Mouse (Mus musculus): ENCODE results near the gene Nup85. TPM values are rescaled to one million over a fixed set of nuclear protein-coding genes. Genes with fewer than 3 reads are reported as not detected.
A peak's percentile ranks its signal among the peaks of the same experiment; 100 is the strongest.

Gene Nup85
- total RNA-seq, 2 experiments from 2014 or later, result 48.9 to 56.3 TPM

- DNase-seq (ENCODE audit: low spot score in 2 of 2), result peak; percentile 85 to 86
These were observed 48.3 kb downstream of the Nup85 start, which contains the start of gene Mif4gd for GRCm38 (mm10) chr11:115612410-115613137. Mif4gd (minus strand) TSS chr11:115612969.

- no peak for DNase-seq (ENCODE audit: low spot score in 2 of 2)
These were observed 49.1 kb downstream of the Nup85 start for GRCm38 (mm10) chr11:115613138-115613945.

- no peak for DNase-seq (ENCODE audit: low spot score in 2 of 2)
These were observed 50.3 kb downstream of the Nup85 start for GRCm38 (mm10) chr11:115614346-115615107.

GRCm38 (mm10) chr11:115615108-115615825, 51.0 kb downstream of the Nup85 start:
- no peak for DNase-seq (ENCODE audit: low spot score in 2 of 2)

- DNase-seq (ENCODE audit: low spot score in 2 of 2), result no peak
These were observed 51.6 kb downstream of the Nup85 start for GRCm38 (mm10) chr11:115615875-115616274.

- DNase-seq (ENCODE audit: low spot score in 2 of 2), result no peak
These were observed 52.1 kb downstream of the Nup85 start for GRCm38 (mm10) chr11:115616371-115616770.

GRCm38 (mm10) chr11:115616893-115617292, 52.7 kb downstream of the Nup85 start:
- DNase-seq (ENCODE audit: low spot score in 2 of 2), result no peak

GRCm38 (mm10) chr11:115618001-115618400, 53.8 kb downstream of the Nup85 start:
- no peak for DNase-seq (ENCODE audit: low spot score in 2 of 2)

- no peak for DNase-seq (ENCODE audit: low spot score in 2 of 2)
These were observed 54.7 kb downstream of the Nup85 start for GRCm38 (mm10) chr11:115618732-115619516.

- no peak for DNase-seq (ENCODE audit: low spot score in 2 of 2)
These were observed 55.7 kb downstream of the Nup85 start for GRCm38 (mm10) chr11:115619949-115620348.

- DNase-seq (ENCODE audit: low spot score in 2 of 2), result no peak
These were observed 59.3 kb downstream of the Nup85 start for GRCm38 (mm10) chr11:115623487-115624070.

GRCm38 (mm10) chr11:115625877-115626276, 61.6 kb downstream of the Nup85 start:
- DNase-seq (ENCODE audit: low spot score in 2 of 2), result no peak

GRCm38 (mm10) chr11:115626824-115627616, 62.8 kb downstream of the Nup85 start:
- no peak for DNase-seq (ENCODE audit: low spot score in 2 of 2)

GRCm38 (mm10) chr11:115627705-115628464, 63.7 kb downstream of the Nup85 start, which contains the start of gene Slc25a19:
Slc25a19 (minus strand) TSS chr11:115628295.
- peak; percentile 97 to 98 for DNase-seq (ENCODE audit: low spot score in 2 of 2)

- DNase-seq (ENCODE audit: low spot score in 2 of 2), result no peak
These were observed 64.3 kb downstream of the Nup85 start for GRCm38 (mm10) chr11:115628465-115629101.

- DNase-seq (ENCODE audit: low spot score in 2 of 2), result no peak
These were observed 65.7 kb downstream of the Nup85 start for GRCm38 (mm10) chr11:115629734-115630531.

Data from layer of hippocampus, postnatal 10 days (tissue).